Mouse (Mus musculus) heart, embryonic 12.5 days (tissue): Measurements from ENCODE around the gene Ccdc61. TPM values are rescaled to one million over a fixed set of nuclear protein-coding genes. Genes with fewer than 3 reads are reported as not detected.
A peak's percentile ranks its signal among the peaks of the same experiment; 100 is the strongest.

Experiments used
- ATAC-seq: fragments of 200-750 bp; cut with Nextera tagmentation; 2 replicates; pipeline ENCODE4 v1.8.0; 2017; ENCODE audit warnings: moderate TSS enrichment, moderate library complexity; ENCODE audit not compliant: insufficient number of reproducible peaks, low FRiP score
- H3K27ac ChIP-seq: fragments of 300-500 bp; sonication (generic); 2 replicates; pipeline ENCODE4 v1.5.1; 2016; ENCODE audit warnings: mild to moderate bottlenecking, moderate library complexity; ENCODE audit not compliant: poor library complexity, severe bottlenecking
- H3K27me3 ChIP-seq: fragments of 300-500 bp; sonication (generic); replicated peaks from 2 replicates; pipeline ENCODE4 v1.6.1; 2016; ENCODE audit warnings: mild to moderate bottlenecking, moderate library complexity
- H3K36me3 ChIP-seq: fragments of 300-500 bp; sonication (generic); 2 replicates; pipeline ENCODE4 v1.6.1; 2016; ENCODE audit warnings: mild to moderate bottlenecking, moderate library complexity
- H3K4me1 ChIP-seq: fragments of 300-500 bp; sonication (generic); replicated peaks from 2 replicates; pipeline ENCODE4 v1.6.1; 2016; ENCODE audit warnings: mild to moderate bottlenecking
- H3K4me2 ChIP-seq: fragments of 300-500 bp; sonication (generic); 2 replicates; pipeline ENCODE4 v1.6.1; 2016; ENCODE audit warnings: mild to moderate bottlenecking, moderate library complexity
- H3K4me3 ChIP-seq: fragments of 300-500 bp; sonication (generic); 2 replicates; pipeline ENCODE4 v1.5.1; 2016; ENCODE audit warnings: mild to moderate bottlenecking
- H3K9ac ChIP-seq: fragments of 300-500 bp; sonication (generic); 2 replicates; pipeline ENCODE4 v1.6.1; 2016; ENCODE audit warnings: mild to moderate bottlenecking, moderate library complexity
- H3K9me3 ChIP-seq: fragments of 300-500 bp; sonication (generic); replicated peaks from 2 replicates; pipeline ENCODE4 v1.6.1; 2016; ENCODE audit warnings: mild to moderate bottlenecking, moderate library complexity
- WGBS: fragments of 180-500 bp; shearing (Covaris S2); methylation state at CpG from one replicate; pipeline ENCODE4 v1.1.7; 2016; 5-methylcytosine and 5-hydroxymethylcytosine counted together
- polyA plus RNA-seq: library from polyadenylated mRNA; unstranded; fragments of >200 nt; fragmentation: Nextera tagmentation; extraction: Ambion mirVana; gene quantifications from 2 replicates; pipeline ENCODE4 v1.2.1, GENCODE M21; 2016

The Ccdc61 gene
- polyA plus RNA-seq, 1 experiment from 2014 or later: 24.0 TPM

GRCm38 (mm10) chr7:18927759-18928158 lies 17.5 kb upstream of the Ccdc61 start:
- Histone ChIP-seq H3K4me1 (peaks cover 20% of the 10 kb centered on the region), H3K9me3 (no peaks in the 10 kb centered on the region), H3K27ac (no peak overlapping the region), H3K9ac (no peak overlapping the region), H3K4me3 (no peak overlapping the region), H3K4me2 (peak overlapping the region; percentile 98), H3K36me3 (no peaks in the 10 kb centered on the region), H3K27me3 (peaks cover 52% of the 10 kb centered on the region)
- no peak for ATAC-seq
- WGBS: 33% methylated on average over 3 of the region's 3 CpGs

GRCm38 (mm10) chr7:18926911-18927310 lies 16.7 kb upstream of the Ccdc61 start:
- no peak overlapping the region for H3K27ac ChIP-seq
- 45% methylated on average over 6 of the region's 6 CpGs for WGBS
- ATAC-seq: 0 out of 2 replicates have a peak, but pooled peaks have one; percentile 17
- no peaks in the 10 kb centered on the region for H3K36me3 ChIP-seq
- H3K27me3 ChIP-seq: peaks cover 60% of the 10 kb centered on the region
- peak overlapping the region; percentile 98 for H3K4me2 ChIP-seq
- H3K9ac ChIP-seq: no peak overlapping the region
- H3K9me3 ChIP-seq: no peaks in the 10 kb centered on the region
- peaks cover 20% of the 10 kb centered on the region for H3K4me1 ChIP-seq
- H3K4me3 ChIP-seq: peak overlapping the region; percentile 75

GRCm38 (mm10) chr7:18926041-18926790 lies 16.0 kb upstream of the Ccdc61 start:
- Histone ChIP-seq H3K4me2 (peak overlapping the region; percentile 98), H3K4me1 (peaks cover 22% of the 10 kb centered on the region), H3K36me3 (no peaks in the 10 kb centered on the region), H3K9ac (peak overlapping the region; percentile 84), H3K4me3 (peak overlapping the region; percentile 75), H3K27ac (peak overlapping the region; percentile 30; the same call in 1 of the 2 replicates), H3K27me3 (peaks cover 63% of the 10 kb centered on the region), H3K9me3 (no peaks in the 10 kb centered on the region)
- 0 out of 2 replicates have a peak, but pooled peaks have one; percentile 42 for ATAC-seq
- WGBS: 4% methylated on average over 38 of the region's 42 CpGs

GRCm38 (mm10) chr7:18925162-18925938 lies 15.1 kb upstream of the Ccdc61 start, which contains the start of gene Nova2:
TSS of gene Nova2 (plus strand) at chr7:18925888.
- Histone ChIP-seq H3K27me3 (peaks cover 68% of the 10 kb centered on the region), H3K9me3 (no peaks in the 10 kb centered on the region), H3K4me2 (peak within 1 kb of the TSS; percentile 98), H3K4me1 (peaks cover 25% of the 10 kb centered on the region), H3K4me3 (peak within 1 kb of the TSS; percentile 75), H3K36me3 (no peaks in the 10 kb centered on the region), H3K9ac (peak within 1 kb of the TSS; percentile 84), H3K27ac (peak within 1 kb of the TSS; percentile 30; the same call in 1 of the 2 replicates)
- peak; percentile 86 for ATAC-seq
- WGBS: 2% methylated on average over 28 of the region's 45 CpGs

GRCm38 (mm10) chr7:18924321-18924720 lies 14.1 kb upstream of the Ccdc61 start:
- 6% methylated on average over 8 of the region's 8 CpGs for WGBS
- no peaks in the 10 kb centered on the region for H3K36me3 ChIP-seq
- peaks cover 25% of the 10 kb centered on the region for H3K4me1 ChIP-seq
- H3K4me3 ChIP-seq: no peak overlapping the region
- peaks cover 68% of the 10 kb centered on the region for H3K27me3 ChIP-seq
- H3K27ac ChIP-seq: no peak overlapping the region
- ATAC-seq: no peak
- no peak overlapping the region for H3K9ac ChIP-seq
- H3K9me3 ChIP-seq: no peaks in the 10 kb centered on the region
- H3K4me2 ChIP-seq: no peak overlapping the region

GRCm38 (mm10) chr7:18923711-18924191 lies 13.5 kb upstream of the Ccdc61 start:
- no peak overlapping the region for H3K4me3 ChIP-seq
- H3K36me3 ChIP-seq: no peaks in the 10 kb centered on the region
- peaks cover 25% of the 10 kb centered on the region for H3K4me1 ChIP-seq
- H3K9me3 ChIP-seq: no peaks in the 10 kb centered on the region
- H3K27me3 ChIP-seq: peaks cover 68% of the 10 kb centered on the region
- no peak overlapping the region for H3K27ac ChIP-seq
- no peak for ATAC-seq
- H3K9ac ChIP-seq: no peak overlapping the region
- WGBS: 28% methylated on average over 4 of the region's 4 CpGs
- H3K4me2 ChIP-seq: no peak overlapping the region

- 74% methylated on average over 11 of the region's 11 CpGs for WGBS
- Histone ChIP-seq H3K4me3 (no peak overlapping the region), H3K36me3 (no peaks in the 10 kb centered on the region), H3K9me3 (no peaks in the 10 kb centered on the region), H3K27ac (no peak overlapping the region), H3K4me2 (no peak overlapping the region), H3K4me1 (peaks cover 25% of the 10 kb centered on the region), H3K9ac (no peak overlapping the region), H3K27me3 (peaks cover 67% of the 10 kb centered on the region)
- ATAC-seq: no peak
These were observed 13.1 kb upstream of the Ccdc61 start for GRCm38 (mm10) chr7:18923267-18923666.

GRCm38 (mm10) chr7:18922807-18923206 lies 12.6 kb upstream of the Ccdc61 start:
- 53% methylated on average over 5 of the region's 5 CpGs for WGBS
- Histone ChIP-seq H3K4me1 (peaks cover 25% of the 10 kb centered on the region), H3K27ac (no peak overlapping the region), H3K9me3 (no peaks in the 10 kb centered on the region), H3K4me3 (no peak overlapping the region), H3K36me3 (no peaks in the 10 kb centered on the region), H3K4me2 (no peak overlapping the region), H3K9ac (no peak overlapping the region), H3K27me3 (peaks cover 62% of the 10 kb centered on the region)
- ATAC-seq: no peak

- peaks cover 45% of the 10 kb centered on the region for H3K27me3 ChIP-seq
These were observed 10.9 kb upstream of the Ccdc61 start for GRCm38 (mm10) chr7:18921069-18921468.

GRCm38 (mm10) chr7:18917931-18918330 lies 7.7 kb upstream of the Ccdc61 start:
- Histone ChIP-seq H3K4me2 (no peak overlapping the region), H3K9me3 (0 out of 2 replicates have a peak, but pooled peaks cover 4% of the 10 kb centered on the region), H3K27ac (no peak overlapping the region), H3K4me1 (0 out of 2 replicates have a peak, but pooled peaks cover 5% of the 10 kb centered on the region), H3K36me3 (no peaks in the 10 kb centered on the region), H3K9ac (no peak overlapping the region), H3K27me3 (peaks cover 17% of the 10 kb centered on the region), H3K4me3 (no peak overlapping the region)
- 49% methylated on average over 3 of the region's 3 CpGs for WGBS
- no peak for ATAC-seq

More at GRCm38 (mm10) chr7:18921069-18921468, 10.9 kb upstream of the Ccdc61 start:
- 3% methylated on average over 12 of the region's 12 CpGs for WGBS
- Histone ChIP-seq H3K9ac (no peak overlapping the region), H3K9me3 (no peaks in the 10 kb centered on the region), H3K4me3 (no peak overlapping the region), H3K4me1 (peaks cover 15% of the 10 kb centered on the region), H3K4me2 (peak overlapping the region; percentile 38), H3K36me3 (no peaks in the 10 kb centered on the region), H3K27ac (no peak overlapping the region)
- no peak for ATAC-seq

- Histone ChIP-seq H3K4me1 (0 out of 2 replicates have a peak, but pooled peaks cover 4% of the 10 kb centered on the region), H3K36me3 (no peaks in the 10 kb centered on the region), H3K4me2 (no peak overlapping the region), H3K27ac (no peak overlapping the region), H3K4me3 (no peak overlapping the region), H3K27me3 (0 out of 2 replicates have a peak, but pooled peaks cover 5% of the 10 kb centered on the region), H3K9me3 (0 out of 2 replicates have a peak, but pooled peaks cover 4% of the 10 kb centered on the region), H3K9ac (no peak overlapping the region)
- WGBS: 67% methylated on average over 4 of the region's 4 CpGs
- ATAC-seq: no peak
These were observed 6.0 kb upstream of the Ccdc61 start for GRCm38 (mm10) chr7:18916254-18916653.
